Mouse (Mus musculus) c-Kit-negative CD71-positive TER-119-positive erythroid progenitor cells, embryonic 14.5 days (primary cell): ENCODE results near the gene Zfp341.
A peak's percentile ranks its signal among the peaks of the same experiment; 100 is the strongest.

Experiments used
- DNase-seq: peaks from one replicate; pipeline ENCODE4 v3.0.0-alpha.2; 2013; ENCODE audit warnings: low read depth, low spot score

Zfp341 gene

DNA sequence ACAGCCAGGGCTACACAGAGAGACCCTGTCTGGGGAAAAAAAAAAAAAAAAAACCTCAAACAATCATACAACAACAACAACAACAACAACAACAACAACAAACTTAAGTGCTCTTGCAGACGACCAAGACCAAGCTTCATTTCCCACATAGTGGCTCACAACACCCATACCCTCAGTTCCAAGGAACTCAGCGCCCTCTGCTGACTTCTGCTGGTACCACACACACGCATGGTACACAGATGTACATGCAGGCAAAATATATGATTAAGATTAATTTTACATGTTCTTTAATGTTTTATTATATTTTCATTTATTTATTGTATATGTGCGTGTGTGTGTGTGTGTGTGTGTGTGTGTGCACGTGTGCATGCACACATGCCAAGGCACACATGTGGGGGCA, 26.7 kb upstream of the Zfp341 start:
- peak; percentile 32 for DNase-seq

DNA sequence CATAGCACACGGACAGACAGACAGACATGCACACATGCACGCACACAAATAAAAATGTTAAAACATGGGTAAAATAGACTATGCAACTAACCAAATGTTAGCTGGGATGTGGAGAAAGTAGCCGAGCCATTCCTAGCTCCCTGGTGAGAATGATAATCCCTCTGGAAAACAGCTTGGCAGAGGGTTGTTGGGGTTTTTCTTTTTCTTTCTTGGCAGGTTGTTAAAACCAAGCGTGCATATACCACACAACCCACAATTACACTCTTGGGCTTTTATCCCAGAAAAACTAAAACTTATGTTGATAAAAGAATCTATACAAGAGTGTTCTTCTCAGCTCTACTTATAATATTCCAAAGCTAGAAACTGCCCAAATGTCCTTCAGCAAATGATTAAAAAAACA, 24.0 kb upstream of the Zfp341 start:
- DNase-seq, result no peak

DNA sequence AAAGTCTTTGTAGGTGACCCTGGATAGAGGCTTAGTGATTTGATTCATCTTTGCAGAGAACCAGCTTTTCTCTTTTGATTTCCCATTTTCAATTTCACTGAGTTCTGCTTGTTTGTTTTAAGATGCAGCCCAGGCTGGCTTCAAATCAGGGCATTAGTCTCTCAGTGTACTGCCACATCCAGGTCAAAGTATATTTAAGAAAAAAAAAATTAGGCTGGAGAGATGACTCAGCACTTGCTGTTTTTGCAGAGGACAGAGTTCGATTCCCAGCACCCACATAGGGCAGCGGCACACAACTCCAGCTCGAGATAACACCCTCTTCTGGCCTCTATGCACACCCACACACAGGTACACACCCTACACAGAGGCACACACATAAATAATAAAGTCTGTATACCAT, 21.9 kb upstream of the Zfp341 start:
- DNase-seq, result no peak

DNA sequence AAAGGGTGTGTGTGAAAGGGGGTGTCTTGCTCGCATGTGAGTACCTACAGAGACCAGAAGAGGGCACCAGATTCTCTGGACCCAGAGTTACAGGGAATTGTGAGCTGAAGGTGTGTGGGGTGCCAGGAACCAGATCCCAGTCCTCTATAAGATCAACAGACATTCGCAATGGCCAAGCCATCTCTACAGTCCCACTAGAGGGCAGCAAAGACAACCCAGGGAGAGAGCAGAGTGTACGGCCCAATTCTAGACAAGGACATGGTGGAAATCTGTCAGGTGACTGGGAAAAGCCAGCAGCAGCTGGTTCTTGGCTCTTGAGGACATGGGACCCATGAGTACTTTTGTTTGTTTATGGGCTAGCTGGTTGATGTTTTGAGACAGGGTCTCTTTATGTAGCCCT, 20.1 kb upstream of the Zfp341 start:
- DNase-seq, result no peak

DNA sequence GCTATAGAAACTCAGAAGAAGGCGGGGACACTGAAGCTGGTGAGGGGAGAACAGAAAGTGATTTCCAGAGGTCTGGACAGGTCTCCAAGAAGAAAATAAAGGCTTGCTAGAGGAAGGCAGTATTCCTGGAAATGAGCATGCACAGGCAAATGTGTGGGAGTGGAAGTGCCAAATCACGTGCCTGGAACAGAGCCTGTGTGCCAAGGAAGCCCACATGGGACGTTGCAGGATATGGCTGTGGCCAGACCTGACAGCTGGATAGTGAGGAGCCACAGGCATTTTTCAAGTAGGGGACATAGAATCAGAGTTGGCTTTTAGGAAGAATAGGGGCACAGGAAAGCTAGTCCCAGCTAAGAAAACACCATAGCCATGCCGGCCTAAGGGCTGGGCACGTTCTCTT, 17.3 kb upstream of the Zfp341 start:
- no peak for DNase-seq

DNA sequence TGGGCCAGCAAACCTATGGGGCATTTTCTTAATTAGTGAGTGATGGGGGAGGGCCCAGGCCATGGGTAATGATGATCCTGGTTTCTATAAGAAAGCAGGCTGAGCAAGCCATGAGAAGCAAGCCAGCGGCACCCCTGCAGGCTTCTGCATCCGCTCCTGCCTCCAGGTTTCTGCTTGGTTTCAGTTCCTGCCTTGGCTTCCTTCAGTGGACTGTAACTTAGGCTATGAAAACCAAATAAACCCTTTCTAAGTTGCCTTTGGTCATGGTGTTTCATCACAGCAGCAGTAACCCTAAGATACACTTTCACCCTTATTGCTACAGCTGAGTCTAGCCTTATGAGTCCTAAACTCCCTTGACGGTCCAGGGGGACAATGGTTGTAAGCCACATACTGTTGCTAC, 15.7 kb upstream of the Zfp341 start:
- no peak for DNase-seq

DNA sequence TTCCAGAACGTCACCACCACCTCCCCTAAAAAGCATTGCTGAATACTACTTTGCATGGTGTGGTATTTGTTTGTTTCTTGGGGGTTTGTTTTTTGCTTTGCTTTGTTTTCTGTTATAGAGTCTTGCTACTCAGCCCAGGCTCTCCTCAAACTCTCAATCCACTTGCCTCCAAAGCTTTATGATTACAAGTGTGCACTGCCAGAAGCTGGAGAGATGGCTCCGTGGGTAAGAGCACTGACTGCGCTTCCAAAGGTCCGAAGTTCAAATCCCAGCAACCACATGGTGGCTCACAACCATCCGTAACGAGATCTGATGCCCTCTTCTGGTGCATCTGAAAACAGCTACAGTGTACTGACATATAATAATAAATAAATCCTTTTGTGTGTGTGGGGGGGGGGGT, 12.5 kb upstream of the Zfp341 start:
- no peak for DNase-seq

DNA sequence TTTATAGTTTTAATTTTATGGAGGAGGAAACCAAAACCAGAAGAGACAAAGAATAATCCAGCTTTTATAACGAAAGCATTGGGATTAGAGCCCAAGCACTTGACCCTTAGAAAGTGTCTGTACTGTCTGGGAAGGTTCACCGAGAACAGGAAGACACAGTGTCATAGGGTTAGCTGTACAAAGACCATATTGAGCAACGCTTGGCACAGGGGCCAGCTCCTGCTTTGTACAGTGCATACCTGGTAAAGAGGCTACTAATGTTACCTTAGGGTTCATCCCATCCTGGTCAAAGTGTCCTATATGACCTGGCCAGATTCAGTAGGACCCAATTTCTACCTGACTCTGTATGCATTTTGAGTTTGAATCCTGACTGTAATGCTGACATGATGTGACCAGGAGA, 11.8 kb upstream of the Zfp341 start:
- no peak for DNase-seq

DNA sequence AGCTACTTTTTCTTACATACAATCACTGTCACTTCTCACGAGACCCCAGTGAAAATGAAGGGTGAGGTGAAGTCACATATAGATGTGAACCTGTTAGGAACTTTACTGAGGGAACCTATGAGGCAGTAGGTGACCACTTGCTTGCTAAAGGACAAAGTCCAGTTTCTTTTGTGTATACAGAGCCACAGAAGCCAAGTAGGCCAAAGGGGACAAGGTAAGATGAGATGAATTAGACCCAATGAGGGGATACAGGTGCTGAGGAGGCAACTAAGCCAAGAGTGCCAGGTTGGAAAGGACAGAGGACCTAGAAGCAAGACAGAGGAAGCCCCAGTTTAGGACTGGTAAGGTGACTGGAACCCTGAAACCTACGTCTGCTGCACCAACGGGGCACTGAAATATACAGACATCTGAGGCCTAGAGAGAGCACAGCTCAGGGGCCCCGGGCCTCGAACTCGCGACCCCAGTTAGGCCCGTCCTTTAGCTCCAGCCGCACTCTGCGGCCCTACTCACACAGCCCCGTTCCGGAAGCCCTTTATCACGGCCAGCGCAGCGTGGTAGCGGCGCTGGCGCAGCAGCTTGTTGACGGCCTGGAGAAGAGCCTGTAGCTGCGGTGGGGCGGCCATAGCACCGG, 10.0 kb upstream of the Zfp341 start:
- no peak for DNase-seq

DNA sequence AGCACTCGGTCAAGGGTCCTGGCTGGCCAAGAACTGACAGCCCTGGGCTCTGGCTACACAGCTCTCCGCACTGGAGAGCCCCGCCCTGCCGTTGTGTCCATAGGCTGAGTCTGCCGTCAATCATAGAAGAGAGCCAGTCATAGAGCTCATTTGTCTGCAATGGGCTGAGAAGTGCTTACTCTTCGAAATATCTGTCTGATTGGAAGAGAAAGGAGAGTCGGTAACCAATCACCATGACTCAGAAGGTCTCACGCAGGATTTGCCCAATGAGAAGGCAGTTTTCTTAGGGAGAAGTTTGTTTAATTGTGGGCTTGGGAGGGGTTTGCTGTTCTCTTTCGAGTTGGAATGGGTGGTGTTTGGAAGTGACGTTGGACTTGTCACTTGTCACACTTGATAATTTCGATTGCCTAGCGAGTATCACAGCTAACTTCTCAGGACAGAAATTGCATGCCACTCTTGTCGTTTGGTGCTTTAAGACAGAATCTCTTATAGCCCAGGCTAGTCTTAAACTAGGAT, 9.4 kb upstream of the Zfp341 start, which contains the start of gene Pxmp4:
TSS of gene Pxmp4 (minus strand) at position 71 of the 516 bp plus-strand sequence.
- peak; percentile 99 for DNase-seq

DNA sequence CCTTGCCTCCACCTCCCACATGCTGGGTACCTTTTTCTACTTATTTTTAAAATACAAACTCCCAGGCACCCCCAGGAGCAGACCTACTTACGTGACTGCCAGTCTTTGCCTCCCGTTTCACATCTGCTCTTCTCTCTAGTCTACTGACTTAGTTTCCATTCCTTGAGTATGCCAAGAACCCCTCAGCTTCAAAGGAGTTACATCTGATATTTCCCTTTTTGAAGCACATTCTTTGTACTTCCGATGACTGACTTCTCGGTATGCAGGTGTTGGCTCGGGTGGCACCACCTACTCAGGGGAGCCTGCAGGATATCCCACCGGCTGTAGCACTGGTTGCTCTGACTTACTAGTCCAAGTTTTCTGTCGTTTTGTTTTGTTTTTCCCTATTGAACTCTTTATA, 8.9 kb upstream of the Zfp341 start:
- DNase-seq, result no peak

DNA sequence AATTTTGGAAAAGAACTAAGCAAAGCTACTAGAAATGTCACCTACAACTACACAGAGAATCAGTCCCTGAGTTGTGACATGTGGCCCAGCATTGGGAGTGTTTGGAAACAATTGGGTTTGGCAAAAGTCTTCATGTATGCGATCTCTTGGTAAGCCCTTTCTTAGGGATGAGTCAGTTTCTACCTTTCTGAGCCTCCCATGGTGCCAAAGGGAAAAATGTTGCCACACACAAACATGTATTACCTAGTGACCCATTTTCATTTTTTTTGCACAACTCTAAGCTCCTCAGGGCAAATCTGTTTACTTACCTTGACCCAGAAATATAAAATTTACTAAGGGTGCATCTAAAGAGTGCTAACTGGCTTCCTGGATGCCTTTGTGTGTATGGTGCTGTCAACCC, 6.1 kb upstream of the Zfp341 start:
- DNase-seq, result no peak

DNA sequence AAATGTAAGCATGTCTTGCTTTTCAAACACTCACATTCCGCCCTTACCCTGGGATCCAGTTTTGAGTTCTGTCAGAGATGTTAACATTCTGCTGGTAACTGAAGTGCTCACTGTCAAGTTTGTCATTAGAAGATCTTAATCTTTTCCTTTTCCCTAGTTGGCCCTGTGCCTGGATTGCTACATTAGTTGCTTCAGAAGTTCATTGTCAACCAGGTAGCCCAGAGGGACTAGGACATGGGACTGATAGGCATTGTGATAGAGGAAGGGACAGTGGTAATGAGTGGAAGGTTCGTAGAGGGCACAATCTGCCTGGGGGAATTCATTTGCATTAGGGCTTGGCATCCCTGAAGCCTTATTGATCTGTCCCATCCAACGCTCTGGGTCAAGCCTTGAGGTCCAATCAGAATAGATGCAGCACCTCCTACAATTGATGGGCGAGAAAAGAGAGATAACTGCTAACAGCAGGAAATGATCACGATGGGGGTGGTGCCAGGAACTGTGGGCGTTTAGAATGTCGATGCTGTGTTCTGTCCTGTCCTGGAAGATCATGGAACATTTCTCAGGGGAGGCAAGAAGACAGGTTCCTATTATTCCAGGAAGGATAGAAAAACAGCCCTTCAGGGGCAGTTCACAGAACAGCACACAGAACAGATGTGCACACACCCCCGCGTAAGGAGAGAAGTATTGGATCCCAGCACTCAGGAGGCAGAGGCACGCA, 3.9 kb upstream of the Zfp341 start:
- no peak for DNase-seq

DNA sequence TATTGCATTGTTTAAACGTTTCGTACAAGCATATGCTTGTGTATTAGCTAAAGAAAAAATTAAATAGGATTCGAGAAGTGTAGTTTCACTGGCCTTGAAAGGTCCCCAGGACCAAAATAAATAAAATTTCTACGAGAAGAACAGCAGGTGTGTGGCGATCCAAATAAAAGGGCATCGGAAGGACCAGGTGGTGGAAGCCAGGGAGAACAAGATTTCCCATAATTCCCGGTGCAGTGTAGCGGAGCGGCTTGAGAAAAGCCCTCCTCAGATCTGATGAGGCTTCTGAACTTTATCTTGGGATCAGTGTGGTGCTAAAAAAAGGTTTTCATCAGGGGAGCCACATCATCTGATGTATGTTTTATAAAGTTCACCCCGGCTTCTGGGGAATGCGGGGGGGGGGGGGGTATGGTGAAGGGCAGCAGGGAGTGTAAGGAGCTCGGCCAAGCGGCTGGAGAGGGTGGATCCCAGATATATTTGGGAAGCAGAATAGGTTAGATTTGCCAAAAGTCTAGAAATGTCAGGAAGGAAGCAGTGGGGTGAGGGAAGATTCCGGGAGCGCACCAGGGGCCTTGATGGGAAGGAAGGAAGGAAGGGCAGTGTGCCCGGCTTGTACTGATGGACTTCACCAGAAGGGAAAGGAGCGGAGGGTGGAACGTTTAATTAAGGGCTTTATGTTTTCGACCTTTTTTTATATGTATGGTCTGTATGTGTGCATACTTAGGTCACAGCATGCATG, 1.9 kb downstream of the Zfp341 start:
- DNase-seq, result no peak

DNA sequence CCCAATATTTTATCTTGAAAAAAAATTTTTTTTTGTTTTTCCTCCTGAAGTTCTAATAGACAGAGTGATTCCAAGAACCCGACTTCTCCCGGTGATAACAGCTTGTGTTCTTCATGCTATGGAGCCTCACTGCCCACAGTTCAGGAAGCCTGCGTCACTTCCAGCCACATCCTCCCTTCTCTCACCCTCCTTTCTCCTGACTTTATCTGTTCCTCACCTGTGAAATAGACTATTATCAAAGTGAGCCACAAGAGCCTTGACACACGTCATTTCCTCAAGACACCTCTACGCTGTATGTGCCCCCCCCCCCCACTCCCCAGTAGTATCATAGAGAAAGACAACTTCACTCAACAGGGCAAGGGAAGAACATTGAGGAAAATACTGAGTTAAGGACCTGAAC, 2.6 kb downstream of the Zfp341 start:
- DNase-seq, result no peak

DNA sequence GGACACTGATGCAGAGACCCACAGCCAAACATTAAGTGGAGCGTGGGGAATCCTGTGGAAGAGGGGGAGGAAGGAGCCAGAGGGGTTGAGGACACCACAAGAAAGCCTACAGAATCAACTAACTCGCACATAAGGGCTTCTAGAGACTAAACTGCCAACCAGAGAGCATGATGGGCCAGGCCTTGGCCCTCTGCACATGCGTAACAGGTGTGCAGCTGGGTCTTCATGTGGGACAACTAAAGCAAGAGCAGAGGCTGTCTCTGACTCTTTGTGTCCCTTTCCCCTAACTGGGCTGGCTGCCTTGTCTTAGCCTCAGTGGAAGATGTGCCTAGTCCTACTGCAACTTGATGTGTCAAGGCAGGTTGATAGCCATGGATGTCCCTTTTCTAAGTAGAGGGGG, 4.0 kb downstream of the Zfp341 start:
- no peak for DNase-seq

DNA sequence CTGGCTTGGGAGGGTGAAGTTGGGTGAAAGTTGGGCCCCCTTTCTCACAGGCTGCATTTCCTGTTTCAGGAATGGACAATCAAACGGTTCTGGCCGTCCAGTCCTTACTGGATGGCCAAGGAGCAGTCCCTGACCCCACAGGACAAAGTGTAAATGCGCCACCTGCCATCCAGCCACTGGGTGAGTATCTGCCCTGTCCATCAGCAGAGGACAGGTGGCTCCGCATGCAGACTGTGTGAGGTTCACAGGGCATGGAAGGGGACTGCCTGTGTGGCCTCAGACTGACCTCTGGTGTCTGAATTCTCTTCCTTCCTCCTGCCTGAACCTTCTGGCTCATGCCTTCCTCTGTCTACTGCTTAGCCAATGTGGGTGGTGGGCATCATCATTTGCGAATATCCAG, 8.6 kb downstream of the Zfp341 start:
- DNase-seq, result no peak

DNA sequence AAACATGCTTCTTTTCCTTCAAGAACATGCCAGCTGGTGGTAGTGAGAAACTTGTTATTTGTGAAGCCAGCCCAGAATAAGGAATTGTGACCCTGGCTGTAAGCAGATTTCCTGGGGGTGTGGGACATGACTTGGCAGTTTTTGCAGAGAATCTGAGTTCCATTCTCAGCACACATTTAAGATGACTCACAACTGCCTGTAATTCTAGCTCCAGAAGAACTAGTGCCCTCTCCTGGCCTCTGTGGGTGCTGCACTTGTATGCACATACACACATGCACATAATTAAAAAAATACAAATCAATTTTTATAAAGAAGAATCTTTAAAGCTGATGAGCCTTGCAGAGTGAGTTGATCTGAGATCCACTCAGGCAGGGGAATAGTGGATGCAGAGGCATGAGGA, 11.0 kb downstream of the Zfp341 start:
- DNase-seq, result no peak

DNA sequence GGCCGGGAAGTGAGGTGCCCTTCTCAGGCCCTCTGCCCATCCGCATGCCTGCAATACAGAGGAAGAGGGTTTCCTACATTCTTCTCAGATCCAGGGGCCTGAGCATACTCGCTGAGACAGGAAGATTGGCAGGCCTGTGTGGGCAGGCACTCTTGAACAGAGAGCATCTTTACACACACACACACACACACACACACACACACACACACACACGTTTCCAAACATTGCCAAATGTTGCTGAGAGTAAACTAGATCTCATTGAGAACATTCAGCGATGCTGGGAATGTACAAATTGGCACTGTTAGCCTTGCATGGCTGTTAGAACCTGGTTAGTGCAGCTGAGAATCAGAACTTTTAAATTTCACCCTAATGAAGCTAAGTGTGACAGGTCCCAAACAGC, 17.4 kb downstream of the Zfp341 start:
- no peak for DNase-seq

DNA sequence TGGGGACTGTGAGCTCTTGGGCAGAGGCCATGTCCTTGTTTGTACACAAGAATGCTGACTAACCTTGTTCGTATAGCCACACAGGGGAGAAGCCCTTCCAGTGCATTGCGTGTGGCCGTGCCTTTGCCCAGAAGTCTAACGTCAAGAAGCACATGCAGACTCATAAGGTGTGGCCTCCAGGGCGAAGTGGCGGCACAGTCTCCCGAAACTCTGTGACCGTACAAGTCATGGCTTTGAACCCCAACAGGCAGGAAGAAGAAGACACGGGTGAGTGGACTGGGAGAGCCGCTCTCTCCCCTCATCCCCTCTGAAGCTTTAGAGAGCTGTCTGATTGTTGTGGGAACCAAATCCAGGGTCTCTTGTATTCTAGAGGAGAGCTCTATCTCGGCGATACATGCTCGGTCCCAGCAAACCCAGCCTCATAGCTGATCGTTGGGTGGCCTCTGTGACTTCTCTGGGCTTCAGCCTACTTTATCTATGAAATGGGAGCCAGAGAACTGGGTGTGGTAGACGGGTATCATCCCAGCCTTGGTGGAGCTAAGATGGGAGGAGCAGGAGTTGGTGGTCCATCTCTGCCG, 19.2 kb downstream of the Zfp341 start:
- DNase-seq, result peak; percentile 78

DNA sequence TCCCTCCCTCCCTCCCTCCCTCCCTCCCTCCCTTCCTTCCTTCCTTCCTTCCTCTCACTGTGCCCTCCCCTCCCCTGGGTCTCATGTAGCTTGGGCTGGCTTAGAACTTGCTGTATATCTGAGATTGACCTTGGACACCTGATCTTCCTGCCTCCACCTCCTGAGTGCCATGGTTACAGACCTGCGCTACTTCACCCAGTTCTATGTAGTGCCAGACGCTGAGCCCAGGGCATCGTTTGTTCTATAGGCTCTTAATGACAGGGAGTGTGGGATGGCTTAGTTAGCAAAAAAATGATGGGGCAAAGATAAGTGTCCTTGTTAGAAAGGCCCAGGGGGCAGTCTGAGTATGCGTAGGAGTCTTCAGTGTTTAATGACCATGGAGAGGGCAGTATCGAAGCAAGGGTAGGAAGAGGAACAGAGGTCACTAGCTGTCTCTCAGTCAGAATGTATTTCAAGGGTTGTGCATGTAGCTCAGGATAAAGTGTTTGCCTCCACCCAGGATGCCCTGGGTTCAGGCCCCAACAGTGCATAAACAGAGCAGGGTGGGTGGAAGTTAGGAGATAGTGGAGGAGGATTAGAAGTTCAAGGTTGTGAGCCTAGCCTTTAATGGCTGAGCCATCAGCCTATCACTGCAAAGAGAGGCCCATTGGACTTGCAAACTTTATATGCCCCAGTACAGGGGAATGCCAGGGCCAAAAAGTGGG, 20.1 kb downstream of the Zfp341 start:
- no peak for DNase-seq
